Mouse (Mus musculus): ENCODE measurements around the gene Gm13285. TPM values are rescaled to one million over a fixed set of nuclear protein-coding genes. Genes with fewer than 3 reads are reported as not detected.
"Not testable (repeated sequence)": the region's sequence is repeated elsewhere in the genome, so short reads cannot be mapped to it uniquely, and the experiment has no call there.

The Gm13285 gene
- polyA plus RNA-seq, 1 experiment from 2014 or later = 1.8 TPM

DNA sequence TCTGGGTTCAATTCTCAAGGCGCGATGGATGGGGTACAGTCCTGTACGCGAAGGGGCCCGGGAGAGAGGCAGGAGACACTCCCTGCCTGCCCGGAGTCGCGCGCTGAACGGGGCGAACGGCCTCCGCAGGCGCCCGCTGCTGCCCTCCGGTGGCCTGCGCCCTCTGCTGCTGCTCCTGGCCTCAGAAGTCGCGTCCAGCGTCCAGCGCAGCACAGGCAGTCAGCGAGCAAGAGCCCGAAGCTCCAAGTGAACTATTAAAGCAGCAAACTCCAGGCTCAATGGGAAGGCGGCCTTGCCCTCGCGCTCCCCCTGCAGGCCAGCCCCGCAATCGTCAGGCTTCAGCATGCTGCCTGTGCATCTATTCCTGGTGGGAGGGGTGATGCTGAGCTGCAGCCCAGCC lies 39.0 kb upstream of the Gm13285 start:
- ATAC-seq; H3K9ac ChIP-seq (replicated peaks; ENCODE audit: low read depth); H3K27ac ChIP-seq (ENCODE audit: low read length); H3K27me3 ChIP-seq (replicated peaks; ENCODE audit: insufficient read depth, low read length); H3K4me2 ChIP-seq (replicated peaks; ENCODE audit: low read depth, low read length); H3K9me3 ChIP-seq (ENCODE audit: low read length); H3K36me3 ChIP-seq (ENCODE audit: insufficient read depth, low read length); H3K4me1 ChIP-seq (ENCODE audit: insufficient read depth, low read depth, low read length): not testable (repeated sequence)
- peak; percentile 93 for DNase-seq (ENCODE audit: low spot score)
- 2% methylated on average over 19 of the region's 28 CpGs for WGBS
- peak; percentile 74 for TF ChIP-seq CTCF (IDR thresholded peaks at IDR 0.05)
- H3K4me3 ChIP-seq (ENCODE audit: low read depth, low read length) = peak overlapping the region; percentile 25; the same call in 1 of the 2 replicates

DNA sequence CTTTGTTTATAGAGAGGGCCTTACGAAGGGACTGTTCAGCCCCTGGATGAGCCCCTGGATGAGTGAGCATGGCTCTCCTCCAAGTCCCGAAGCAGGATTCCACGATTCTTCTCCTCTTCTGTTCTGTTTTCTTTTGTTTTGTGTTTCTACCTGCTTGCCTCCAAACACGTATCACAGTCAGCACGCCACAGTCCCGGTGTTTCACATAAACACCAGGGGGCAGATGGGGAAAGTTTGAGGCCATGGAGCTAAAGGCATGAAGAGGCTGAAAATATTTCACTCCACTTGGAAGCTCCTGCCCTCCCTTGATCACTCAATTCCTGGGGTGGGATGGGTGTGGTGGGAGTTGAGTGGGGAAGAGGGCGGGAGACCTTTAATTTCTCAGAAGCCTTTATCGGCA lies 37.7 kb upstream of the Gm13285 start:
- not testable (repeated sequence) for H3K27ac ChIP-seq (ENCODE audit: low read length); H3K36me3 ChIP-seq (ENCODE audit: insufficient read depth, low read length); DNase-seq (ENCODE audit: low spot score); H3K27me3 ChIP-seq (replicated peaks; ENCODE audit: insufficient read depth, low read length); H3K9ac ChIP-seq (replicated peaks; ENCODE audit: low read depth); H3K4me3 ChIP-seq (ENCODE audit: low read depth, low read length); H3K4me1 ChIP-seq (ENCODE audit: insufficient read depth, low read depth, low read length); H3K4me2 ChIP-seq (replicated peaks; ENCODE audit: low read depth, low read length); ATAC-seq; H3K9me3 ChIP-seq (ENCODE audit: low read length)
- WGBS = 72% methylated on average over 6 of the region's 8 CpGs

DNA sequence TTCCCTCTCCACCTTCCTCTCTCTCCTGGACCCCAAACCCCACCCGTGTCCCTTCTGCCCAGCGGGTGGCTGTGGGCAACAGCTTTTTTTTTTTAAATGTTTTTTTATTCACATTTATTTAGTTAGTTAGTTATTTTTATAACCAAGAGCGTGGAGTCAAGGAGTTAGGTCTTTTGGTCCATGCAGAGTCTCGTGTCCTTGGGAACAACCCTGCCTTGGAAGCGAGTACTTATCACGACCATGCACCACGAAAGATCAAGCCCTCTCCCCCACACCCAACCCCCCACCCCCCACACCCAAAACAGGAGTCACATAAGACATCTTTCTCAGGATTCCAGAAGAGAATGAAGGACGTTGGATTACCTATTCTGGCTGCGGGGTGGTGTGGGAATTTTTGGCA lies 37.1 kb upstream of the Gm13285 start:
- not testable (repeated sequence) for H3K36me3 ChIP-seq (ENCODE audit: insufficient read depth, low read length); DNase-seq (ENCODE audit: low spot score); H3K9ac ChIP-seq (replicated peaks; ENCODE audit: low read depth); ATAC-seq; H3K27me3 ChIP-seq (replicated peaks; ENCODE audit: insufficient read depth, low read length); H3K9me3 ChIP-seq (ENCODE audit: low read length); H3K4me2 ChIP-seq (replicated peaks; ENCODE audit: low read depth, low read length); H3K4me3 ChIP-seq (ENCODE audit: low read depth, low read length); H3K27ac ChIP-seq (ENCODE audit: low read length); H3K4me1 ChIP-seq (ENCODE audit: insufficient read depth, low read depth, low read length)
- 50% methylated on average over 8 of the region's 9 CpGs for WGBS

DNA sequence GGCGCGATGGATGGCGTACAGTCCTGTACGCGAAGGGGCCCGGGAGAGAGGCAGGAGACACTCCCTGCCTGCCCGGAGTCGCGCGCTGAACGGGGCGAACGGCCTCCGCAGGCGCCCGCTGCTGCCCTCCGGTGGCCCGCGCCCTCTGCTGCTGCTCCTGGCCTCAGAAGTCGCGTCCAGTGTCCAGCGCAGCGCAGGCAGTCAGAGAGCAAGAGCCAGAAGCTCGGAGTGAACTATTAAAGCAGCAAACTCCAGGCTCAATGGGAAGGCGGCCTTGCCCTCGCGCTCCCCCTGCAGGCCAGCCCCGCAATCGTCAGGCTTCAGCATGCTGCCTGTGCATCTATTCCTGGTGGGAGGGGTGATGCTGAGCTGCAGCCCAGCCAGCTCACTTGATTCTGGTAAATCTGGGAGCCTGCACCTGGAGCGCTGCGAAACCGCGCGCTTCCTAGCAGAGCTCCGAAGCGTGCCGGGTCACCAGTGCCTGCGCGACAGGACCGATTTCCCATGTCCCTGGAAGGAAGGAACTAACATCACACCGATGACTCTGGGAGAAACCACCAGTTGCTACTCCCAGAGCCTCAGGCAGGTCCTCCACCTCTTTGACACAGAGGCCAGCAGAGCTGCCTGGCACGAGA lies 36.0 kb upstream of the Gm13285 start:
- H3K9me3 ChIP-seq (ENCODE audit: low read length); H3K36me3 ChIP-seq (ENCODE audit: insufficient read depth, low read length); H3K27me3 ChIP-seq (replicated peaks; ENCODE audit: insufficient read depth, low read length); H3K4me1 ChIP-seq (ENCODE audit: insufficient read depth, low read depth, low read length); H3K9ac ChIP-seq (replicated peaks; ENCODE audit: low read depth); H3K27ac ChIP-seq (ENCODE audit: low read length): not testable (repeated sequence)
- WGBS = 5% methylated on average over 21 of the region's 42 CpGs
- TF ChIP-seq CTCF (IDR thresholded peaks at IDR 0.05) = peak; percentile 70
- Histone ChIP-seq H3K4me3 (ENCODE audit: low read depth, low read length) (peak overlapping the region; percentile 8; the same call in 1 of the 2 replicates), H3K4me2 (replicated peaks; ENCODE audit: low read depth, low read length) (0 out of 2 replicates have a peak overlapping the region, but pooled peaks have one; percentile 17)
- DNase-seq (ENCODE audit: low spot score) = peak; percentile 92
- peak; percentile 47; the same call in 1 of the 2 replicates for ATAC-seq

DNA sequence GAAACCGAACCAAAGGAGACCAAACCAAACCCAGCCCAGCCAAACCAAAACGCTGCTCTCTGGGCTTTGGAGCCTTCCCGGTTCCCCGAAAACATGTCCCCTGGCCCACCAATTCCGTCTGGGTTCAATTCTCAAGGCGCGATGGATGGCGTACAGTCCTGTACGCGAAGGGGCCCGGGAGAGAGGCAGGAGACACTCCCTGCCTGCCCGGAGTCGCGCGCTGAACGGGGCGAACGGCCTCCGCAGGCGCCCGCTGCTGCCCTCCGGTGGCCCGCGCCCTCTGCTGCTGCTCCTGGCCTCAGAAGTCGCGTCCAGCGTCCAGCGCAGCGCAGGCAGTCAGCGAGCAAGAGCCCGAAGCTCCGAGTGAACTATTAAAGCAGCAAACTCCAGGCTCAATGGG lies 25.9 kb upstream of the Gm13285 start, which contains the start of gene Gm13290:
Gm13290 (plus strand) TSS at position 301 of the 400 bp plus-strand sequence.
- not testable (repeated sequence) for H3K4me2 ChIP-seq (replicated peaks; ENCODE audit: low read depth, low read length); H3K27ac ChIP-seq (ENCODE audit: low read length); H3K27me3 ChIP-seq (replicated peaks; ENCODE audit: insufficient read depth, low read length); H3K9ac ChIP-seq (replicated peaks; ENCODE audit: low read depth); H3K36me3 ChIP-seq (ENCODE audit: insufficient read depth, low read length); DNase-seq (ENCODE audit: low spot score); H3K4me1 ChIP-seq (ENCODE audit: insufficient read depth, low read depth, low read length); H3K9me3 ChIP-seq (ENCODE audit: low read length); H3K4me3 ChIP-seq (ENCODE audit: low read depth, low read length); ATAC-seq
- no CpG with 5 or more reads among the region's 32 CpGs for WGBS

DNA sequence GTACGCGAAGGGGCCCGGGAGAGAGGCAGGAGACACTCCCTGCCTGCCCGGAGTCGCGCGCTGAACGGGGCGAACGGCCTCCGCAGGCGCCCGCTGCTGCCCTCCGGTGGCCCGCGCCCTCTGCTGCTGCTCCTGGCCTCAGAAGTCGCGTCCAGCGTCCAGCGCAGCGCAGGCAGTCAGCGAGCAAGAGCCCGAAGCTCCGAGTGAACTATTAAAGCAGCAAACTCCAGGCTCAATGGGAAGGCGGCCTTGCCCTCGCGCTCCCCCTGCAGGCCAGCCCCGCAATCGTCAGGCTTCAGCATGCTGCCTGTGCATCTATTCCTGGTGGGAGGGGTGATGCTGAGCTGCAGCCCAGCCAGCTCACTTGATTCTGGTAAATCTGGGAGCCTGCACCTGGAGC lies 22.8 kb upstream of the Gm13285 start, which contains the start of gene Gm13289:
Gm13289 (plus strand) TSS at position 301 of the 400 bp plus-strand sequence.
- H3K9me3 ChIP-seq (ENCODE audit: low read length); H3K4me2 ChIP-seq (replicated peaks; ENCODE audit: low read depth, low read length); H3K27ac ChIP-seq (ENCODE audit: low read length); H3K36me3 ChIP-seq (ENCODE audit: insufficient read depth, low read length); H3K9ac ChIP-seq (replicated peaks; ENCODE audit: low read depth); H3K4me1 ChIP-seq (ENCODE audit: insufficient read depth, low read depth, low read length); H3K27me3 ChIP-seq (replicated peaks; ENCODE audit: insufficient read depth, low read length); ATAC-seq; H3K4me3 ChIP-seq (ENCODE audit: low read depth, low read length); DNase-seq (ENCODE audit: low spot score): not testable (repeated sequence)
- WGBS = no CpG with 5 or more reads among the region's 29 CpGs

DNA sequence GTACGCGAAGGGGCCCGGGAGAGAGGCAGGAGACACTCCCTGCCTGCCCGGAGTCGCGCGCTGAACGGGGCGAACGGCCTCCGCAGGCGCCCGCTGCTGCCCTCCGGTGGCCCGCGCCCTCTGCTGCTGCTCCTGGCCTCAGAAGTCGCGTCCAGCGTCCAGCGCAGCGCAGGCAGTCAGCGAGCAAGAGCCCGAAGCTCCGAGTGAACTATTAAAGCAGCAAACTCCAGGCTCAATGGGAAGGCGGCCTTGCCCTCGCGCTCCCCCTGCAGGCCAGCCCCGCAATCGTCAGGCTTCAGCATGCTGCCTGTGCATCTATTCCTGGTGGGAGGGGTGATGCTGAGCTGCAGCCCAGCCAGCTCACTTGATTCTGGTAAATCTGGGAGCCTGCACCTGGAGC lies 19.9 kb upstream of the Gm13285 start, which contains the start of gene Gm13272:
Gm13272 (plus strand) TSS at position 301 of the 400 bp plus-strand sequence.
- not testable (repeated sequence) for H3K36me3 ChIP-seq (ENCODE audit: insufficient read depth, low read length); DNase-seq (ENCODE audit: low spot score); H3K4me3 ChIP-seq (ENCODE audit: low read depth, low read length); H3K27me3 ChIP-seq (replicated peaks; ENCODE audit: insufficient read depth, low read length); H3K27ac ChIP-seq (ENCODE audit: low read length); H3K4me2 ChIP-seq (replicated peaks; ENCODE audit: low read depth, low read length); H3K9me3 ChIP-seq (ENCODE audit: low read length); ATAC-seq; H3K9ac ChIP-seq (replicated peaks; ENCODE audit: low read depth); H3K4me1 ChIP-seq (ENCODE audit: insufficient read depth, low read depth, low read length)
- WGBS = no CpG with 5 or more reads among the region's 29 CpGs

DNA sequence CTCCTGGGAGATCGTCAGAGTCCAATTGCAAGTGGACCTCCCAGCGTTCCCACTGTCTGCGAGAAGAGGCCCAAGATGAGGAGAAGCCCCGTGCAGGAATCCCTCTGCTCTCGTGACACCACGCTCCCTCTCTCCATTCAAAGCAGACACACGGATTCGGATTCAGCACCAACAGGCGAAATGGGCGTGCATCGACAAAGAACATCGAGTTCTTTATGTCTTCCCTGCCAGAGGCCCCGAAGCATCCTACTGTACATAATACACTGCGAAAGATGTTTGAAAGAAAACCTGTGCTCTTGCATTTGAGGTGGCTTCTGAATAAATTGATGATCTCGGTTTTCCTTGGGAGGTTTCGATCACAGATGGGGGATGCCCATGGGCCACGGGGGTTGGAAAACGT lies 19.1 kb upstream of the Gm13285 start:
- not testable (repeated sequence) for H3K9me3 ChIP-seq (ENCODE audit: low read length); H3K27ac ChIP-seq (ENCODE audit: low read length); DNase-seq (ENCODE audit: low spot score); H3K4me1 ChIP-seq (ENCODE audit: insufficient read depth, low read depth, low read length); H3K27me3 ChIP-seq (replicated peaks; ENCODE audit: insufficient read depth, low read length); H3K9ac ChIP-seq (replicated peaks; ENCODE audit: low read depth); H3K36me3 ChIP-seq (ENCODE audit: insufficient read depth, low read length); H3K4me2 ChIP-seq (replicated peaks; ENCODE audit: low read depth, low read length); ATAC-seq; H3K4me3 ChIP-seq (ENCODE audit: low read depth, low read length)
- 50% methylated on average over 15 of the region's 18 CpGs for WGBS

DNA sequence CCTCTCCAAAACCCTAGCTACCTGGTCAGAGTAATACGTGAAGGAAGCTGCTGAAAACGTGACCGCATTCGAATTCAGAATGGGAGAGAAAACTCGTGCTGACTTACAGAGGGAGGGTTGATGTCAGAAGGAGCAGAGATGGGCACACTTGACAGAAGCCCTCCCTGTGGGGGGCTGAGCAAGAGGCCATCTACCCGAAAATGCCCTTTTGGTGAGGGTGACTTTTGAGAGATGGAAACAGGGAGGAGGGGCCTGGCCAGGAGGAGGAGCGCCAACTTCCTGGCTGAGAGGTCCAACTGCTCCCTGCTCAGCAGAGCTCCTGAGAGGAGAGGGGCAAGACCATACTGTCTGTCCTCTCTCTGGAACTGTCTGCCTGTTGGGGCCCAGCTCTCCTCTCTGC lies 17.6 kb upstream of the Gm13285 start, which contains the start of gene Ifnz:
Ifnz (plus strand) TSS at position 301 of the 400 bp plus-strand sequence.
- not testable (repeated sequence) for DNase-seq (ENCODE audit: low spot score); H3K27ac ChIP-seq (ENCODE audit: low read length); ATAC-seq; H3K27me3 ChIP-seq (replicated peaks; ENCODE audit: insufficient read depth, low read length); H3K36me3 ChIP-seq (ENCODE audit: insufficient read depth, low read length); H3K4me1 ChIP-seq (ENCODE audit: insufficient read depth, low read depth, low read length); H3K4me3 ChIP-seq (ENCODE audit: low read depth, low read length); H3K9ac ChIP-seq (replicated peaks; ENCODE audit: low read depth); H3K9me3 ChIP-seq (ENCODE audit: low read length)
- WGBS = 14% methylated on average over 3 of the region's 7 CpGs
- H3K4me2 ChIP-seq (replicated peaks; ENCODE audit: low read depth, low read length) = 0 out of 2 replicates have a peak within 1 kb of the TSS, but pooled peaks have one; percentile 28

Data from lung, postnatal 0 days (tissue).